Mouse (Mus musculus) E14TG2a.4 (cell line): ENCODE data around the gene Sh3glb1.
"Not testable (repeated sequence)": the region's sequence is repeated elsewhere in the genome, so short reads cannot be mapped to it uniquely, and the experiment has no call there.

Source experiments
- H3K27me3 ChIP-seq: 2 replicates; pipeline ENCODE4 v1.6.1; 2014; ENCODE audit warnings: low read length, control low read depth; ENCODE audit not compliant: insufficient read depth
- H3K36me3 ChIP-seq: 2 replicates; pipeline ENCODE4 v1.6.1; 2014; ENCODE audit warnings: low read length, control low read depth; ENCODE audit not compliant: insufficient read depth
- H3K4me1 ChIP-seq: replicated peaks from 2 replicates; pipeline ENCODE4 v1.6.1; 2014; ENCODE audit warnings: low read depth, low read length, control low read depth
- H3K4me3 ChIP-seq: replicated peaks from 2 replicates; pipeline ENCODE4 v1.5.1; 2014; ENCODE audit warnings: mild to moderate bottlenecking, low read length
- H3K9me3 ChIP-seq: 2 replicates; pipeline ENCODE4 v1.6.1; 2014; ENCODE audit warnings: low read length, control low read depth
- CTCF ChIP-seq: conservative IDR thresholded peaks from 2 replicates; pipeline ENCODE4 v1.5.1; 2014; ENCODE audit warnings: low read length
- NANOG ChIP-seq: IDR thresholded peaks from 2 replicates; pipeline ENCODE4 v1.6.1; 2014; ENCODE audit warnings: borderline replicate concordance, low read length, mixed read lengths
- POU5F1 ChIP-seq: IDR thresholded peaks from 2 replicates; pipeline ENCODE4 v1.6.1; 2014; ENCODE audit warnings: low read length, borderline replicate concordance

Sh3glb1 gene

GRCm38 (mm10) chr3:144736831-144737230 is 16.7 kb upstream of the Sh3glb1 start:
- Histone ChIP-seq H3K27me3 (no peaks in the 10 kb centered on the region), H3K36me3 (no peaks in the 10 kb centered on the region), H3K9me3 (no peaks in the 10 kb centered on the region), H3K4me1 (no peaks in the 10 kb centered on the region), H3K4me3 (no peak overlapping the region)
- TF ChIP-seq CTCF, result peak; percentile 43
- TF ChIP-seq POU5F1, result no peak

GRCm38 (mm10) chr3:144723455-144723854 is 3.3 kb upstream of the Sh3glb1 start:
- Histone ChIP-seq H3K9me3 (no peaks in the 10 kb centered on the region), H3K4me1 (peaks cover 14% of the 10 kb centered on the region), H3K36me3 (no peaks in the 10 kb centered on the region), H3K4me3 (no peak overlapping the region), H3K27me3 (no peaks in the 10 kb centered on the region)
- TF ChIP-seq CTCF (peak; percentile 76), POU5F1 (no peak)

DNA sequence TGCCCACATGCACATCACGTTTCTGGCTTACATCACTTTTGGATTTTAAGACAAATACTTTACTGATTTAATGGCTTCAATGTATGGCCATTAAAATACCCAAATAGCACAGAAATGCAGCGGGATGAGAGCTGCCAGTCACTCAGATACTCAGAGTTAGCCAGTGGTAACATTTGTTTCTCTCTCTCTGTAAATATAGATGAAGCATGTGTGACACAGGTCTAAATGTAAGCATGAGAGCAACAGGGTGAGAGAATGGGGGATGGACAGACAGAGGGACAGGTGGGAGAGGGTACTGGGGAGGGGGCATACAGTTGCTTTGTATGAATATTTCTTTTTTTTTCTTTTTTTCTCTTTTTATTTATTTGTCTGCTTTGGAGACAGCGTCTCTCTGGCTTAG is 2.4 kb upstream of the Sh3glb1 start:
- not testable (repeated sequence) for H3K36me3 ChIP-seq

GRCm38 (mm10) chr3:144721860-144722256 is 1.7 kb upstream of the Sh3glb1 start:
- H3K4me3 ChIP-seq, result no peak overlapping the region
- peaks cover 4% of the 10 kb centered on the region; the same call in 1 of the 2 replicates for H3K27me3 ChIP-seq
- TF ChIP-seq NANOG (no peak), CTCF (no peak), POU5F1 (no peak)
- H3K4me1 ChIP-seq, result peaks cover 15% of the 10 kb centered on the region
- H3K36me3 ChIP-seq, result no peaks in the 10 kb centered on the region
- no peaks in the 10 kb centered on the region for H3K9me3 ChIP-seq

More for the DNA sequence above, 2.4 kb upstream of the Sh3glb1 start:
- H3K4me1 ChIP-seq, result peaks cover 15% of the 10 kb centered on the region
- H3K27me3 ChIP-seq, H3K9me3 ChIP-seq, H3K4me3 ChIP-seq: not testable (repeated sequence)

GRCm38 (mm10) chr3:144721077-144721859 is 1.1 kb upstream of the Sh3glb1 start:
- peaks cover 4% of the 10 kb centered on the region; the same call in 1 of the 2 replicates for H3K27me3 ChIP-seq
- TF ChIP-seq POU5F1 (no peak), NANOG (no peak), CTCF (no peak)

GRCm38 (mm10) chr3:144719088-144719900 is 841 bp downstream of the Sh3glb1 start:
- peak overlapping the region; percentile 90 for H3K4me3 ChIP-seq
- peaks cover 4% of the 10 kb centered on the region; the same call in 1 of the 2 replicates for H3K27me3 ChIP-seq
- TF ChIP-seq NANOG (no peak), POU5F1 (no peak), CTCF (no peak)
- peaks cover 18% of the 10 kb centered on the region for H3K4me1 ChIP-seq
- no peaks in the 10 kb centered on the region for H3K36me3 ChIP-seq
- no peaks in the 10 kb centered on the region for H3K9me3 ChIP-seq

More at GRCm38 (mm10) chr3:144721077-144721859, 1.1 kb upstream of the Sh3glb1 start:
- Histone ChIP-seq H3K4me1 (peaks cover 15% of the 10 kb centered on the region), H3K9me3 (no peaks in the 10 kb centered on the region), H3K36me3 (no peaks in the 10 kb centered on the region), H3K4me3 (peak overlapping the region; percentile 90)

DNA sequence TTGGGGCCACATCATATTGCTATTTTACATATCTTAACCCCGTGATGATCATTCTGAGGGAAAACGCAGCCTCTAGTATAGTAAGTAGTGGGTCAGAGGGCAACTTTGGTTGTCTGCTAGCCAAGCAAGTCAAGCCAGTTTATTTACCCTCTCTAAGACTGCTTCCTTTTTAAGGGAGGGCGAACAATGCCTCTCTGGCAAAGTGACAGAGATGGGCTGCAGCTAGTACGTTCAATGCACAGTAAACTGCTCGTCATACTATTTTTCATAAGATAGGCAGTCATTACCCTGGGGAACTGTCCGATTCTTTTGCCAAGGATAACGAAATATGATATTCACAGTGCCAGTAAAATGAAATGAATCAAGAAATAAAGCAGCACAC is 1.4 kb downstream of the Sh3glb1 start:
- Histone ChIP-seq H3K36me3 (no peaks in the 10 kb centered on the region), H3K4me3 (peak overlapping the region; percentile 90), H3K27me3 (peaks cover 4% of the 10 kb centered on the region; the same call in 1 of the 2 replicates), H3K4me1 (peaks cover 18% of the 10 kb centered on the region), H3K9me3 (no peaks in the 10 kb centered on the region)
- TF ChIP-seq CTCF, result no peak
- TF ChIP-seq POU5F1, result no peak
- no peak for TF ChIP-seq NANOG

DNA sequence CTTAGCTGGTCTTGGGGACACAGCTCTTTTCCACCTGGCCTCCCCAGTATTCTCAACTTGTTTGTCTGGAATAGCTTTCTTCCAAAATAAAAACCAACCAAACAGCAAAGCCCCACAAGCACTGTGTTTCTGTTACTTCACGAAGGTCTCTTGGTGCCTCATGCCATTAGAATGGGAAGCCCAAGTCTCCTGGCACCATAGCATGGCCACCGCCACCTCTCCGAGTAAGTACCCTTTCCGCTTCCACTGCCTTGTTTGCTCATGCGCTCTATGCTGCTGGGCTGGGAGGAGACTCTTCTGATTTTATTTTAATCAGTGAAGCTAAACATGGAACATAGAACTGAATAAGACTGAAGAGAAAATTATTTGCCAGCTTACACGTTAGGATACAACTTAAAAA is 2.3 kb downstream of the Sh3glb1 start:
- TF ChIP-seq NANOG (no peak), CTCF (no peak), POU5F1 (no peak)
- no peaks in the 10 kb centered on the region for H3K36me3 ChIP-seq
- no peak overlapping the region for H3K4me3 ChIP-seq
- peaks cover 18% of the 10 kb centered on the region for H3K4me1 ChIP-seq
- no peaks in the 10 kb centered on the region for H3K9me3 ChIP-seq
- H3K27me3 ChIP-seq, result peaks cover 4% of the 10 kb centered on the region; the same call in 1 of the 2 replicates
